Mouse (Mus musculus) ovary, postnatal 10 days (tissue): ENCODE measurements around the gene Nedd4.

Experiments used
- DNase-seq: peaks from one replicate; pipeline ENCODE4 v3.0.0; 2022; ENCODE audit warnings: low spot score

Gene Nedd4

GRCm38 (mm10) chr9:72678771-72679170 lies 16.6 kb downstream of the Nedd4 start:
- DNase-seq, result no peak

GRCm38 (mm10) chr9:72681652-72682228 lies 19.6 kb downstream of the Nedd4 start:
- no peak for DNase-seq

- no peak for DNase-seq
These were observed 21.1 kb downstream of the Nedd4 start for GRCm38 (mm10) chr9:72683268-72683667.

- DNase-seq, result no peak
These were observed 23.1 kb downstream of the Nedd4 start for GRCm38 (mm10) chr9:72685231-72685630.

GRCm38 (mm10) chr9:72686506-72686905 lies 24.4 kb downstream of the Nedd4 start:
- no peak for DNase-seq

GRCm38 (mm10) chr9:72689522-72689921 lies 27.4 kb downstream of the Nedd4 start:
- no peak for DNase-seq

GRCm38 (mm10) chr9:72690811-72691210 lies 28.7 kb downstream of the Nedd4 start:
- DNase-seq, result no peak

GRCm38 (mm10) chr9:72691942-72692341 lies 29.8 kb downstream of the Nedd4 start:
- DNase-seq, result no peak

- no peak for DNase-seq
These were observed 31.0 kb downstream of the Nedd4 start for GRCm38 (mm10) chr9:72693081-72693696.

- no peak for DNase-seq
These were observed 31.7 kb downstream of the Nedd4 start for GRCm38 (mm10) chr9:72693861-72694260.

GRCm38 (mm10) chr9:72696508-72696907 lies 34.4 kb downstream of the Nedd4 start:
- no peak for DNase-seq

- no peak for DNase-seq
These were observed 35.6 kb downstream of the Nedd4 start for GRCm38 (mm10) chr9:72697779-72698178.

- DNase-seq, result no peak
These were observed 37.6 kb downstream of the Nedd4 start for GRCm38 (mm10) chr9:72699702-72700101.

- no peak for DNase-seq
These were observed 39.3 kb downstream of the Nedd4 start for GRCm38 (mm10) chr9:72701441-72701840.

GRCm38 (mm10) chr9:72702075-72702474 lies 39.9 kb downstream of the Nedd4 start:
- no peak for DNase-seq

- DNase-seq, result no peak
These were observed 41.0 kb downstream of the Nedd4 start for GRCm38 (mm10) chr9:72703142-72703541.

- DNase-seq, result no peak
These were observed 41.6 kb downstream of the Nedd4 start for GRCm38 (mm10) chr9:72703754-72704153.

GRCm38 (mm10) chr9:72705270-72705669 lies 43.1 kb downstream of the Nedd4 start:
- no peak for DNase-seq

- no peak for DNase-seq
These were observed 45.9 kb downstream of the Nedd4 start for GRCm38 (mm10) chr9:72707999-72708398.

- DNase-seq, result no peak
These were observed 46.5 kb downstream of the Nedd4 start for GRCm38 (mm10) chr9:72708690-72709089.

GRCm38 (mm10) chr9:72710060-72710459 lies 47.9 kb downstream of the Nedd4 start:
- DNase-seq, result no peak

GRCm38 (mm10) chr9:72714945-72715344 lies 52.8 kb downstream of the Nedd4 start:
- no peak for DNase-seq

- DNase-seq, result no peak
These were observed 54.1 kb downstream of the Nedd4 start for GRCm38 (mm10) chr9:72716200-72716599.

GRCm38 (mm10) chr9:72719143-72719542 lies 57.0 kb downstream of the Nedd4 start:
- no peak for DNase-seq
